Mouse (Mus musculus): ENCODE data around the gene Scrg1. TPM values are rescaled to one million over a fixed set of nuclear protein-coding genes. Genes with fewer than 3 reads are reported as not detected.
"Not testable (repeated sequence)": the region's sequence is repeated elsewhere in the genome, so short reads cannot be mapped to it uniquely, and the experiment has no call there.

Gene Scrg1
- total RNA-seq (2021), result 10 to 100 TPM; 41.1 to 42.5 TPM
- long read RNA-seq, experiment 1, transcript Scrg1-201 (3 exons, 700 nt), result major isoform, 12 of 13 reads
- long read RNA-seq, experiment 1, partial matches to known transcripts, result 0 of 13 reads
- long read RNA-seq, experiment 1, other reads (novel, unspliced or antisense), result 1 of 13 reads
- long read RNA-seq, experiment 2, transcript Scrg1-201 (3 exons, 700 nt), result major isoform, 9 of 9 reads
- long read RNA-seq, experiment 2, partial matches to known transcripts, result 0 of 9 reads
- long read RNA-seq, experiment 2, other reads (novel, unspliced or antisense), result 0 of 9 reads

DNA sequence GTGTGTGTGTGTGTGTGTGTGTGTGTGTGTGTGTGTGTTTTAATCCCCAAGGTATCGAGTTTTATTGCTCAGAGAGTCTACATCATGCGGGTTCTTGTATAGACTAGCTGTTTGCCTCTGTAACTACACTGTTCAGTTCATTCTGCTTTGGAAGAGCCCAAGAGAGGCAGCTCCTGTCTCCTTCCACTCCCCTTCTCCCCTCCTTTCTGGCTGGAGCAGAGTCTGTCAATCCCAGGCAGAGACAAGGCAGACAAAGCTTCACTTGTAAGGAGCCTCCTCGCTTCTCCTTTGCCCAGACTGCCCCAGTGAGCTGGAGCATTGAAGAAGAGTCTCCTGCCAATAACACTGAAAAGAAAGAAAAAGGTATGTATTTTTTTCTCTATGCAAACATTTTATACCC lies at the start of gene Scrg1:
Gene Scrg1 (plus strand): TSS at position 159 of the 400 bp plus-strand sequence.
- no peak for DNase-seq (ENCODE audit: extremely low spot score in 1 of 2, low spot score in 2 of 2)
- intact Hi-C loops (cut with DNase I), result loop anchor here (2.0 kb wide), 1 partner anchor 31 kb away; the partner anchor contains the start of gene Sap30
- Histone ChIP-seq H3K27ac (peak within 1 kb of the TSS; percentile 63), H3K4me3 (peak within 1 kb of the TSS; percentile 39)
- no peak for TF ChIP-seq CTCF (IDR thresholded peaks at IDR 0.05)

DNA sequence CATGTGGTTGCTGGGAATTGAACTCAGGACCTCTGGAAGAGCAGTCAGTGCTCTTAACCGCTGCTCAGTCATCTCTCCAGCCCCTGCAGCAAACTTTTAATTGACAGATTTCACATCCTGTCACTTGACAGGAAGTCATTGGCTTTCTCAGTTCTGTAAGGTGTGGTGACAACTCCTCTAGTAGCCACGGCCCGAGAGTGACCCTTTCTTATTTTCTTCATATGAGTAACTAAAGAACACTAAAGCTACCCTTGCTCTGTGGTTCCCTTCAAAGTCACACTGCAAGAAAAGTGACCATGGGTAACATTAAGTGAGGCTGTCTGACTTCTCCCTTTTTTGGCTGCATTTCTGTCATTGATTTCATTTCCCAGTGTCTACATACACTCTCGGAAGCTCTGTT lies 49.4 kb upstream of the Scrg1 start:
- Histone ChIP-seq H3K4me3 (no peak overlapping the region), H3K27ac (no peak overlapping the region)
- DNase-seq (ENCODE audit: extremely low spot score in 1 of 2, low spot score in 2 of 2), result no peak
- TF ChIP-seq CTCF (IDR thresholded peaks at IDR 0.05), result no peak
- intact Hi-C loops (cut with DNase I), result no loop called here

DNA sequence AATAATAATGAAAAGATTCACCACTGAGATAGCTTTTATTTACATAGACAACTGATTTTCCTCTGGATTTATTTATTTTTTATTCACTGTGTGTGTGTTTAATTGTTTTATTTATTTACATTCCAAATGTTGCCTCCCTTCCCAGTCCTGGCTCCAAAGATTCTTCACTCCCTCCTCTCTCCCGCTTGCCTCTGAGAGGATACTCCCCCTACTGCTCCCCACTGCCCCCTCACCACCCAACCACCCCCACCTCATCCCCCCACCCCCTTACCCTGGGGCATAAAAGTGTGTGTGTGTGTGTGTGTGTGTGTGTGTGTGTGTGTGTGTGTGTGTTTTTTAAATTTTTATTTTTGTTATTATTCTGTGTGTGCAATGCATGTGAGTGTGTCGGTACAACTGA lies 46.4 kb upstream of the Scrg1 start:
- no peak for TF ChIP-seq CTCF (IDR thresholded peaks at IDR 0.05)
- no peak overlapping the region for H3K27ac ChIP-seq
- no peak overlapping the region for H3K4me3 ChIP-seq
- DNase-seq (ENCODE audit: extremely low spot score in 1 of 2, low spot score in 2 of 2), result no peak
- intact Hi-C loops (cut with DNase I), result no loop called here

DNA sequence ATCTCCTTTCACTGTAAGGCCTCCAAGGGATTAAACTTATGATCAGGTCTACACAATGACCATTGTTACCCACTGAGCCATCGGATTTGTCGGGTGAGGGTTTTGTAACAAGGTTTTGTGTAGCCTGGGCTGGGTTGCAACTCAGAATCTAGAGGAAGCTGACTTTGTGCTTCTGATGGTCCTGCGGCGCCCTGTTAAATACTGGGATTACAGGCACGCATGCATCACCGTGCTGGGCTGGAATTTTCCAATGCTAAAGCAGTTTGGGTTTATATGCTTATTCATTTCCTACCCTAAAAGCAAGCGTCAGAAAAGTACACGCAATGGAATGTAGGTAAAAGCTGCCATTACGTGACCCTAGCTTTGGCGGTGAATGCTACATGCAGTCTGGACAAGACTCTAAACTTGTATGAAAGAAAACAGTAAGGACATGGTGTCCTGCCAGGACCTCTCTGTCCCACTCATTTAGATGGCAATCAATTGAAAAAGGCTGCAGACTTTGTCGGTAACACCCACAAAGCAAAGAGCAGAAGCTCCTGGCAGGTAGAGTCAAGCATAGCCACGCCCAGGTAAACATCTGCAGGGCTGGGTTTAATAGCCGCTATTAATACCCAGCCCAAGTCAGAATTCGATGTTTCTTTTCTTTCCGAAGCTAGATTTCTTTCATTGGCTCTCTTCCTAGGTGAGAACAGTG lies 45.8 kb upstream of the Scrg1 start:
- no peak for TF ChIP-seq CTCF (IDR thresholded peaks at IDR 0.05)
- no peak overlapping the region for H3K27ac ChIP-seq
- intact Hi-C loops (cut with DNase I), result no loop called here
- DNase-seq (ENCODE audit: extremely low spot score in 1 of 2, low spot score in 2 of 2), result no peak
- peak overlapping the region; percentile 9; the same call in 1 of the 2 replicates for H3K4me3 ChIP-seq

DNA sequence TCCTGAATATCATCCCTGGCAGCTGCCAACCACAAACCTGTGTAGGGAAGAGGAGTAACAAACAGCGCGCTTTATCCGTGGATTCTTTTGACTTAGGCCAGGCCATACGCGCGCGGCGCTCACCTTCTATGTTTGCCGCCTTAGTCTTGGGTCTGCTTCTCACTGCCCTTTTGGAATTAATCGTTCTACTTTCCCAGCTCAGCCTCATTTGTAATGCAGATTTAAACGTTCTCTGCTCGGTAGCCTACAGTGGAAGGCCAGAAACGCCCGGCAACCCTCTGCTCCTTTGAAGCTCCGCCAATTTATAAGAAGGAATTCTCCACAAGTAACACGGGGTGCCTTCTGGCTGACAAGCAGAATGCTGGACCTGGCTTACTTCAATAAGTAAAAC lies 45.3 kb upstream of the Scrg1 start:
- H3K27ac ChIP-seq, result no peak overlapping the region
- no peak for DNase-seq (ENCODE audit: extremely low spot score in 1 of 2, low spot score in 2 of 2)
- no peak for TF ChIP-seq CTCF (IDR thresholded peaks at IDR 0.05)
- peak overlapping the region; percentile 9; the same call in 1 of the 2 replicates for H3K4me3 ChIP-seq
- intact Hi-C loops (cut with DNase I), result no loop called here

DNA sequence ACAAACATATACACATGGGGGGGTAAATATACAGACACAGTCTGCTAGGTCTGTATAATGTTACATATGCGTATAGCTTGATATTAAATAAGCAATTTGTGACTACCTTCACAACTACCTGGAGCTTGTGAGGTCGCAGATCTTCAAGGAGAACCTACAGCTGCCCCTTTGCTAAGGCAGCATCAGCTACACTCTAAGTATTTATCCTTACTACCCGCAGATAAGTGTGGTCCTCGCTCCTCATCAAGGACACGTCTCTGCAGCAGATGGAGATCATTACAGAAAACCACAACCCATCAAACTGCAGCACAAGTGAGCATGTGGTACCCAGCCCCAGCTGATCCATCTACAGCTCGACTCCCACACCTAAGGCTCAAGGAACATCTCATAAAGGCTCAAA lies 44.4 kb upstream of the Scrg1 start:
- no peak for DNase-seq (ENCODE audit: extremely low spot score in 1 of 2, low spot score in 2 of 2)
- Histone ChIP-seq H3K27ac (no peak overlapping the region), H3K4me3 (no peak overlapping the region)
- no peak for TF ChIP-seq CTCF (IDR thresholded peaks at IDR 0.05)
- intact Hi-C loops (cut with DNase I), result no loop called here

DNA sequence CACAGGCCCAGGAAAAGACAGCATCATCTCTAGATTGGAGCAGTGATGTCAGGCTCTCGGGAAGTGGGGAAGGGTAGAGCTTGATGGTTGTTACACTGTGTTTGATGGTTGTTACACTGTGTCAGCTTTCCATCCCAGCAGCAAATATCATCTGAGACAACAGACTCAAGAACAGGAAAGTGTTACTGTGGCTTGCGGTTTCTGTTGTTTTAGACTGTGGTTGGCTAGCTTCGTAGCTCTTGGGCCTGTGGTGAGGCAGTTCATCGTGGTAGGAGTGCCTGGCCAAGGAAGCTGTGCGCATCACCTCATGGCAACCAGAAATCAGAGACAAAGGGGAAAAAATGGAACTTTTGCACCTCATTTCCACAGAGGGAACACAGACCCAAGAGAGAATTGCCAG lies 38.9 kb upstream of the Scrg1 start:
- Histone ChIP-seq H3K4me3 (no peak overlapping the region), H3K27ac (no peak overlapping the region)
- no peak for DNase-seq (ENCODE audit: extremely low spot score in 1 of 2, low spot score in 2 of 2)
- TF ChIP-seq CTCF (IDR thresholded peaks at IDR 0.05), result no peak
- intact Hi-C loops (cut with DNase I), result no loop called here

DNA sequence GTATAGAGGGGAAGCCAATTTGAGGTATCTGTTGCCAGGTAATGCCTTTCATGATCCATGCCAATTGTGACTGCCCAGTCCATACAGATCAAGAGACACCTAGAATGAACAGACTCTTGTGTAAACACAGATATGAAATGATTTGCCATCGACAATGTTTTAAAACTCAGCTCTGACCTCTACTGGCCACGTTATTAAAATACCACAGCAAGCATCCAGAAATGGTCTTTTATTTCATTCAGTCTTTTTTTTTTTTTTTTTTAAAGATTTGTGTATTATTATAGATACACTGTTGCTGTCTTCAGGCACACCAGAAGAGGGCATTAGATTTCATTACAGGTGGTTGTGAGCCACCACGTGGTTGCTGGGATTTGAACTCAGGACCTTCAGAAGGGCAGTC lies 29.6 kb upstream of the Scrg1 start:
- intact Hi-C loops (cut with DNase I), result loop anchor here (1.0 to 10.0 kb wide), 5 partner anchors 73 to 901 kb away; no protein-coding TSS in a partner anchor
- no peak for DNase-seq (ENCODE audit: extremely low spot score in 1 of 2, low spot score in 2 of 2)
- TF ChIP-seq CTCF (IDR thresholded peaks at IDR 0.05), result peak; percentile 55
- no peak overlapping the region for H3K27ac ChIP-seq
- no peak overlapping the region for H3K4me3 ChIP-seq

DNA sequence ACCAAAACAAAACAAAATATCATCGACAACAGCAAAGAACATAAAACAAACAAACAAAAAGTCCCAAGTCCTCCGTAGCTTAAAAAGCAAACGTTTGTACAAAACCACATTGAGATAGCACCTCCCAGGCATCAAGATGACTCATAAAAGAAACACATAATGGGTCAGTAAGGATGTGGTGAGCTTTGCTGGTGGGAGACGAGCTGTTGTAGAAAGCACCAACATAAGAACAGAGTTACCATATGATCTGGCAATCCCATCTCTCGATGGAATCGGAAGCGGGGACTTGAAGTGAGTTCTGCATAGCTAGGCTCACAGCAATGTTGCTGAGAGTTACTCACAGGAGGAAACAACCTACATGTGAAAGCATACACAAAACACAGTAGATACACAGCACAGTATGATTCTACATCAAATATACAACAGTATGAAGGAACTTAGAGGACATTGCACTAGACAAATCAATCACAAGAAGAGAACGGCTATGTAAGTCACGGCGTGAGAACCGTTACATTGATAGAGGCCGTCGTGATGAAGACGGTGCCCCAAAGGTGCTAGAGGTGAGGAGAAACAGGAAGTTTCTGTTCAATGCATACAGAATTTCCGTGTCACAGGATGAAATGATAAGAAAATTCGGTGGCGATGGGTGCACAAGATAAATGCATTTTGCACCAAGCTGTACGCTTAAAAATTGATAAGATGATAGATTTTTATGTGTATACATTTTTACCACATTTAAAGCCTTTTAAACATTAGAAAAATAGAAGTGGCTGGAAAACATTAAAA lies 27.9 kb upstream of the Scrg1 start:
- Histone ChIP-seq H3K4me3 (no peak overlapping the region), H3K27ac (no peak overlapping the region)
- DNase-seq (ENCODE audit: extremely low spot score in 1 of 2, low spot score in 2 of 2), result no peak
- no peak for TF ChIP-seq CTCF (IDR thresholded peaks at IDR 0.05)
- intact Hi-C loops (cut with DNase I), result loop anchor here (2.0 to 10.0 kb wide), 4 partner anchors 375 to 903 kb away; no protein-coding TSS in a partner anchor

DNA sequence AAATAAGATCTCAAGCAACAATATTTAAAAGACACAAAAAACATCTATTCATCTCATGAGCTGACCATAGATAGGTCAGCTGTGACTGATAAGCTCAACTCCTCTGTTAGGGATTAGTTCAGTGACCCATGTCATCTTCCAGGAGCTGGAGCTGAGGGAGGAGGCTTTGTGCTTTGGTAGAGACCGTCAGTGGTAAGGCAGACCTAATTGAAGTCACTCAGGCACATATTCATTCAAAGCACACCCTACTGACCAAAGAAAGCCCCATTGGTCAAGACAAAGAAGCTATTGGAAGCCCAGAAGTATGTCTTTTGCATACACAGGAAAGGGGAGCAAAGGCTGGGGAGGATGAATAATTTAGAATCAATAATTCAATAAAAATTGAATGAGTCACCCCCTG lies 27.2 kb upstream of the Scrg1 start:
- TF ChIP-seq CTCF (IDR thresholded peaks at IDR 0.05), result no peak
- Histone ChIP-seq H3K4me3 (no peak overlapping the region), H3K27ac (no peak overlapping the region)
- intact Hi-C loops (cut with DNase I), result loop anchor here (5.0 to 10.0 kb wide), 3 partner anchors 374 to 904 kb away; no protein-coding TSS in a partner anchor
- DNase-seq (ENCODE audit: extremely low spot score in 1 of 2, low spot score in 2 of 2), result no peak

DNA sequence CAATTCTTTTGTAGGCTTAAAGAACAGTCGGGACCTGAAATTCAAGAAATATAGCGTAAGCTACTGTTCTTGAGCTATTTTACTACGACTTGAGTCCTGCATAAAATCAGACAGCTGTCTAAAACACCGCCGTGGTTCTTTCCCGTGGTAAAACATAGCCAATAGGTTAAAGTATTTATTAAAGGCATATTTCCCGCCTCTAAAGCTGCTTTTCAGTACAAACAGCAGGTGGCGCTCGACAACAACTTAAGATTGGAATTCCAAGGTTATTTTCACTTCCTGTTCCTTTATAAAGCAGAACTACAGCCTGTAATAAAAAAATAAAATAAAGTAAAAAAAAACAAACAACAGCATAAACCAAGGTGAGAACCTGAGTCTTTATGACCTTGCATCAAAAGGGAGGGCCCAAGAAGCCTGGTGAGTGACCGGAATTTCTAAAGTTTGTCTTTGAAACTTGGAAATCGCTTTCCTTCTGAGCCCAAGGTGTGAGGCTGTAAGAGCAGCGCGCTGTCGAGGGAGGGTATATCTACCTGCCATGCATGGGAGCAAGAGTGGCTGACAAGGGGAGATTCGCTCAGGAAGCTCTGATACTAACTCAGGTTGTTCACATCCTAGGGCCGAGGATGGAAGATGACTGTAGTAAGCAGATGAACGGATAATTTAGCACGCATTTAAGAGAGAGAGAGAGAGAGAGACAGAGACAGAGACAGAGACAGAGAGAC lies 26.4 kb upstream of the Scrg1 start:
- peak; percentile 66 to 75 for DNase-seq (ENCODE audit: extremely low spot score in 1 of 2, low spot score in 2 of 2)
- H3K4me3 ChIP-seq, result no peak overlapping the region
- intact Hi-C loops (cut with DNase I), result loop anchor here (1.0 to 10.0 kb wide), 5 partner anchors 74 to 905 kb away; no protein-coding TSS in a partner anchor
- no peak overlapping the region for H3K27ac ChIP-seq
- peak; percentile 85 for TF ChIP-seq CTCF (IDR thresholded peaks at IDR 0.05)

DNA sequence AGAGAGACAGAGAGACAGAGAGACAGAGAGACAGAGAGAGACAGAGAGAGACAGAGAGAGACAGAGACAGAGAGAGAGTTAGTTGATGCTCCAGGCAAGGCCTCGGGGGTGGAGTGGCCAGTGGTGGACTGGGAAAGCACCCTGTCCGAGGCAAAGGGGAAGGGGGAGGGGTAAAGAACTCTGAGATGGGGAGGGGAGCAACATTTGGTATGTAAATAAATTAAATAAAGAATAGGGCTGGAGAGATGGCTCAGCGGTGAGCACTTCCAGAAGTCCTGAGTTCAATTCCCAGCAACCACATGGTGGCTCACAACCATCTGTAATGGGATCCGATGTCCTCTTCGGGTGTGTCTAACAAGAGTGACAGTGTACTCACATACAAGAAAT lies 25.8 kb upstream of the Scrg1 start:
- H3K27ac ChIP-seq; H3K4me3 ChIP-seq; DNase-seq (ENCODE audit: extremely low spot score in 1 of 2, low spot score in 2 of 2): not testable (repeated sequence)
- intact Hi-C loops (cut with DNase I), result loop anchor here (1.0 to 10.0 kb wide), 8 partner anchors 57 to 905 kb away; partner anchors contain the start of genes Galnt7 and Sap30

Data from left cerebral cortex, adult 2 months (tissue).